Mouse (Mus musculus) cerebellum, postnatal 14 days (tissue): Measurements from ENCODE around the gene Fkbp5.
"Not testable (repeated sequence)": the region's sequence is repeated elsewhere in the genome, so short reads cannot be mapped to it uniquely, and the experiment has no call there.

Source experiments
- DNase-seq, 2 experiments: peaks; one replicate each; pipeline ENCODE4 v3.0.0; 2021; ENCODE audit warnings: mixed read lengths in 2 of 2

Fkbp5 gene

GRCm38 (mm10) chr17:28369056-28369455 is 148.3 kb downstream of the Fkbp5 start:
- no peak for DNase-seq

GRCm38 (mm10) chr17:28368449-28368848 is 148.9 kb downstream of the Fkbp5 start:
- peak; percentile 77 to 84 for DNase-seq

GRCm38 (mm10) chr17:28365122-28365521 is 152.2 kb downstream of the Fkbp5 start, which contains the start of gene Tulp1:
Gene Tulp1, minus strand, starts transcription at chr17:28365222.
- no peak for DNase-seq

- no peak for DNase-seq
Observed at GRCm38 (mm10) chr17:28363507-28363906, 153.8 kb downstream of the Fkbp5 start.

GRCm38 (mm10) chr17:28362653-28363292 is 154.6 kb downstream of the Fkbp5 start:
- no peak for DNase-seq

- DNase-seq = no peak
Observed at GRCm38 (mm10) chr17:28361921-28362652, 155.2 kb downstream of the Fkbp5 start.

- no peak for DNase-seq
Observed at GRCm38 (mm10) chr17:28360531-28361277, 156.6 kb downstream of the Fkbp5 start.

GRCm38 (mm10) chr17:28358576-28359261 is 158.6 kb downstream of the Fkbp5 start:
- DNase-seq = not testable (repeated sequence)

- no peak for DNase-seq
Observed at GRCm38 (mm10) chr17:28355871-28356270, 161.5 kb downstream of the Fkbp5 start.

GRCm38 (mm10) chr17:28352018-28352417 is 165.3 kb downstream of the Fkbp5 start:
- DNase-seq = no peak

- no peak for DNase-seq
Observed at GRCm38 (mm10) chr17:28351353-28351890, 165.9 kb downstream of the Fkbp5 start.

GRCm38 (mm10) chr17:28350466-28351352 is 166.6 kb downstream of the Fkbp5 start, which contains the start of gene Tead3:
Gene Tead3, minus strand, starts transcription at chr17:28350817.
- DNase-seq = peak; percentile 42 to 63

- DNase-seq = no peak
Observed at GRCm38 (mm10) chr17:28349901-28350465, 167.3 kb downstream of the Fkbp5 start.

- DNase-seq = no peak
Observed at GRCm38 (mm10) chr17:28349264-28349880, 168.0 kb downstream of the Fkbp5 start.
